In genomic region chr11:120990126-120990781, GRCm38 (mm10) we compare ENCODE assay signal across 8 mouse cellular contexts. TPM values are rescaled to one million over a fixed set of nuclear protein-coding genes. Genes with fewer than 3 reads are reported as not detected.
DNase-seq lines count a peak whose midpoint lies in the region; ATAC-seq lines count a peak whose summit lies in the region.

No protein-coding gene starts in this region.

- H3K4me1 ChIP-seq in erythroblast, embryonic 14.5 days (ENCODE audit: control insufficient read depth): peaks cover 75% of the 10 kb centered on the region
- H3K4me1 ChIP-seq in limb, embryonic 11.5 days (ENCODE audit: control insufficient read depth, insufficient read depth, low read length): peaks cover 20% of the 10 kb centered on the region
- H3K4me1 ChIP-seq in midbrain, embryonic 10.5 days: peaks cover 40% of the 10 kb centered on the region
- peaks cover 27% of the 10 kb centered on the region; the same call in 1 of the 2 replicates for H3K4me1 ChIP-seq in stomach, embryonic 14.5 days (ENCODE audit: control insufficient read depth, insufficient read depth, low read length)

- ATAC-seq in limb, embryonic 11.5 days (ENCODE audit: insufficient number of reproducible peaks, low FRiP score, low TSS enrichment, low read depth): peak; percentile 50; the same call in 1 of the 2 replicates
- ATAC-seq in stomach, embryonic 14.5 days (ENCODE audit: insufficient number of reproducible peaks, insufficient read depth, low FRiP score, low read depth): peak; percentile 57

- no peaks in the 10 kb centered on the region for H3K27me3 ChIP-seq in erythroblast, embryonic 14.5 days (ENCODE audit: control insufficient read depth)
- no peaks in the 10 kb centered on the region for H3K27me3 ChIP-seq in limb, embryonic 11.5 days (ENCODE audit: control insufficient read depth, insufficient read depth, low read length)
- H3K27me3 ChIP-seq in midbrain, embryonic 10.5 days (ENCODE audit: low read depth, poor library complexity, severe bottlenecking): no peaks in the 10 kb centered on the region
- H3K27me3 ChIP-seq in stomach, embryonic 14.5 days (ENCODE audit: control insufficient read depth, insufficient read depth, low read length): no peaks in the 10 kb centered on the region

- H3K9me3 ChIP-seq in erythroblast, embryonic 14.5 days (ENCODE audit: control insufficient read depth, low read length): no peaks in the 10 kb centered on the region
- no peaks in the 10 kb centered on the region for H3K9me3 ChIP-seq in limb, embryonic 11.5 days (ENCODE audit: control insufficient read depth, low read length)
- no peaks in the 10 kb centered on the region for H3K9me3 ChIP-seq in midbrain, embryonic 10.5 days (replicated peaks)
- H3K9me3 ChIP-seq in stomach, embryonic 14.5 days (ENCODE audit: control insufficient read depth, low read depth, low read length): no peaks in the 10 kb centered on the region

- H3K9ac ChIP-seq in limb, embryonic 11.5 days (ENCODE audit: low read length): peak overlapping the region; percentile 100
- H3K9ac ChIP-seq in stomach, embryonic 14.5 days (replicated peaks; ENCODE audit: low read depth, low read length): peak overlapping the region; percentile 100

- DNase-seq in heart, adult 11 months: peak; percentile 97
- no peak for DNase-seq in heart, adult 8-10 months (ENCODE audit: low spot score)
- peak; percentile 72 to 85 for DNase-seq in adrenal gland, postnatal 36 days
- peak; percentile 63 to 72 for DNase-seq in heart, postnatal 14 days
- peak; percentile 54 for DNase-seq in limb, embryonic 11.5 days (ENCODE audit: low spot score)
- DNase-seq in midbrain, embryonic 10.5 days (ENCODE audit: low spot score): peak; percentile 65

- peak overlapping the region; percentile 97 for H3K27ac ChIP-seq in limb, embryonic 11.5 days (replicated peaks; ENCODE audit: low read depth, low read length)
- peak overlapping the region; percentile 100 for H3K27ac ChIP-seq in midbrain, embryonic 10.5 days (replicated peaks)
- peak overlapping the region; percentile 97 for H3K27ac ChIP-seq in stomach, embryonic 14.5 days (ENCODE audit: low read length)

- peaks cover 46% of the 10 kb centered on the region for H3K36me3 ChIP-seq in erythroblast, embryonic 14.5 days (ENCODE audit: control insufficient read depth)
- peaks cover 8% of the 10 kb centered on the region; the same call in 1 of the 2 replicates for H3K36me3 ChIP-seq in limb, embryonic 11.5 days (ENCODE audit: control insufficient read depth, insufficient read depth, low read length)
- peaks cover 47% of the 10 kb centered on the region for H3K36me3 ChIP-seq in midbrain, embryonic 10.5 days
- peaks cover 17% of the 10 kb centered on the region for H3K36me3 ChIP-seq in stomach, embryonic 14.5 days (ENCODE audit: control insufficient read depth, insufficient read depth, low read length)

- H3K4me2 ChIP-seq in limb, embryonic 11.5 days (ENCODE audit: low read depth, severe bottlenecking): peak overlapping the region; percentile 84
- peak overlapping the region; percentile 94 for H3K4me2 ChIP-seq in stomach, embryonic 14.5 days (replicated peaks; ENCODE audit: low read depth, low read length)

- 4% methylated on average over 20 of the region's 35 CpGs for WGBS in limb, embryonic 11.5 days
- 4% methylated on average over 33 of the region's 35 CpGs for WGBS in midbrain, embryonic 10.5 days
- WGBS in stomach, embryonic 14.5 days: under 1% methylated on average over 28 of the region's 35 CpGs

- peak overlapping the region; percentile 82 for H3K4me3 ChIP-seq in erythroblast, embryonic 14.5 days (replicated peaks)
- peak overlapping the region; percentile 99 for H3K4me3 ChIP-seq in limb, embryonic 11.5 days (ENCODE audit: low read depth, low read length)
- H3K4me3 ChIP-seq in midbrain, embryonic 10.5 days: peak overlapping the region; percentile 100
- H3K4me3 ChIP-seq in stomach, embryonic 14.5 days (ENCODE audit: low read depth, low read length): peak overlapping the region; percentile 99

- intact Hi-C loops in heart, postnatal 14 days (cut with DNase I): loop anchor here (2.0 kb wide), 1 partner anchor 165 kb away; the partner anchor contains the start of gene Fasn

RNA-seq across cellular contexts. Expression of gene Csnk1d, which starts 0.9 kb away (rescaled TPM):
- 10 to 100 TPM; 52.1 to 61.2 (median 56.3) TPM for total RNA-seq in heart, adult 8-10 months (2022)
- 100 to 1,000 TPM; 126 to 127 TPM for total RNA-seq in adrenal gland, postnatal 36 days (2021)
- 10.5 and 11.4 TPM in 2 replicates for polyA plus RNA-seq in erythroblast, embryonic 14.5 days (2012)
- total RNA-seq in heart, postnatal 14 days (2021): 10 to 100 TPM; 70.8 to 73.8 TPM
- 67.1 and 84.5 TPM in 2 replicates for polyA plus RNA-seq in limb, embryonic 11.5 days (2014; fragmentation: Nextera tagmentation; extraction: Ambion mirVana)
- polyA plus RNA-seq in midbrain, embryonic 10.5 days (2016; fragmentation: Nextera tagmentation; extraction: Ambion mirVana): 120 and 136 TPM in 2 replicates
- polyA plus RNA-seq in stomach, embryonic 14.5 days (2014; fragmentation: Nextera tagmentation; extraction: Ambion mirVana): 70.4 and 70.6 TPM in 2 replicates

RNA-seq across cellular contexts. Expression of gene Slc16a3, which starts 42.0 kb away (rescaled TPM):
- total RNA-seq in heart, adult 8-10 months (2022): 1 to 10 TPM; 1.0 to 3.7 (median 1.3) TPM
- total RNA-seq in adrenal gland, postnatal 36 days (2021): 1 to 10 TPM in 1 of 2 experiments, under 1 TPM in 1; 0.89 to 2.1 TPM
- 7.3 and 8.2 TPM in 2 replicates for polyA plus RNA-seq in erythroblast, embryonic 14.5 days (2012)
- total RNA-seq in heart, postnatal 14 days (2021): 1 to 10 TPM; 1.9 to 2.2 TPM
- 48.2 and 58.1 TPM in 2 replicates for polyA plus RNA-seq in limb, embryonic 11.5 days (2014; fragmentation: Nextera tagmentation; extraction: Ambion mirVana)
- polyA plus RNA-seq in midbrain, embryonic 10.5 days (2016; fragmentation: Nextera tagmentation; extraction: Ambion mirVana): 120 and 215 TPM in 2 replicates
- 24.1 and 32.9 TPM in 2 replicates for polyA plus RNA-seq in stomach, embryonic 14.5 days (2014; fragmentation: Nextera tagmentation; extraction: Ambion mirVana)

RNA-seq across cellular contexts. Expression of gene Cd7, which starts 49.0 kb away (rescaled TPM):
- total RNA-seq in heart, adult 8-10 months (2022): under 1 TPM in 2 of 4 experiments, not detected in 2; 0.37 to 0.49 TPM
- under 1 TPM; 0.30 to 0.53 TPM for total RNA-seq in adrenal gland, postnatal 36 days (2021)
- not detected in 2 replicates for polyA plus RNA-seq in erythroblast, embryonic 14.5 days (2012)
- under 1 TPM in 1 of 2 experiments, not detected in 1; 0.29 TPM for total RNA-seq in heart, postnatal 14 days (2021)
- polyA plus RNA-seq in limb, embryonic 11.5 days (2014; fragmentation: Nextera tagmentation; extraction: Ambion mirVana): 0.47 TPM in 1 of 2 replicates, not detected in the other
- polyA plus RNA-seq in midbrain, embryonic 10.5 days (2016; fragmentation: Nextera tagmentation; extraction: Ambion mirVana): not detected in 2 replicates
- polyA plus RNA-seq in stomach, embryonic 14.5 days (2014; fragmentation: Nextera tagmentation; extraction: Ambion mirVana): 1.5 and 2.1 TPM in 2 replicates

RNA-seq across cellular contexts. Expression of gene Ccdc57, which starts 57.6 kb away (rescaled TPM):
- total RNA-seq in heart, adult 8-10 months (2022): 1 to 10 TPM in 2 of 4 experiments, under 1 TPM in 2; 0.72 to 1.7 (median 1.2) TPM
- total RNA-seq in adrenal gland, postnatal 36 days (2021): 10 to 100 TPM; 10.6 to 22.0 TPM
- polyA plus RNA-seq in erythroblast, embryonic 14.5 days (2012): 0.23 and 0.39 TPM in 2 replicates
- total RNA-seq in heart, postnatal 14 days (2021): 1 to 10 TPM; 1.2 to 1.6 TPM
- 5.0 and 5.1 TPM in 2 replicates for polyA plus RNA-seq in limb, embryonic 11.5 days (2014; fragmentation: Nextera tagmentation; extraction: Ambion mirVana)
- polyA plus RNA-seq in midbrain, embryonic 10.5 days (2016; fragmentation: Nextera tagmentation; extraction: Ambion mirVana): 5.9 and 6.2 TPM in 2 replicates
- polyA plus RNA-seq in stomach, embryonic 14.5 days (2014; fragmentation: Nextera tagmentation; extraction: Ambion mirVana): 5.6 and 6.5 TPM in 2 replicates
